Mouse (Mus musculus) embryonic facial prominence, embryonic 15.5 days (tissue): Measurements from ENCODE around the gene Adamts15. TPM values are rescaled to one million over a fixed set of nuclear protein-coding genes. Genes with fewer than 3 reads are reported as not detected.

Source experiments
- ATAC-seq: fragments of 200-750 bp; cut with Nextera tagmentation; 2 replicates; pipeline ENCODE4 v1.8.0; 2017; ENCODE audit warnings: low read depth, moderate TSS enrichment; ENCODE audit not compliant: insufficient number of reproducible peaks, low FRiP score, low TSS enrichment
- H3K27ac ChIP-seq: fragments of 300-500 bp; sonication (generic); replicated peaks from 2 replicates; pipeline ENCODE4 v1.5.1; 2015; ENCODE audit warnings: mild to moderate bottlenecking, inconsistent platforms
- H3K27me3 ChIP-seq: fragments of 300-500 bp; sonication (generic); 2 replicates; pipeline ENCODE4 v1.6.1; 2015; ENCODE audit warnings: inconsistent platforms
- H3K36me3 ChIP-seq: fragments of 300-500 bp; sonication (generic); 2 replicates; pipeline ENCODE4 v1.6.1; 2015; ENCODE audit warnings: mild to moderate bottlenecking, inconsistent platforms
- H3K4me1 ChIP-seq: fragments of 300-500 bp; sonication (generic); 2 replicates; pipeline ENCODE4 v1.6.1; 2015; ENCODE audit warnings: inconsistent platforms
- H3K4me2 ChIP-seq: fragments of 300-500 bp; sonication (generic); replicated peaks from 2 replicates; pipeline ENCODE4 v1.6.1; 2015; ENCODE audit warnings: mild to moderate bottlenecking, inconsistent platforms
- H3K4me3 ChIP-seq: fragments of 300-500 bp; sonication (generic); replicated peaks from 2 replicates; pipeline ENCODE4 v1.5.1; 2015; ENCODE audit warnings: mild to moderate bottlenecking, inconsistent platforms
- H3K9ac ChIP-seq: fragments of 300-500 bp; sonication (generic); 2 replicates; pipeline ENCODE4 v1.6.1; 2015; ENCODE audit warnings: inconsistent platforms
- H3K9me3 ChIP-seq: fragments of 300-500 bp; sonication (generic); replicated peaks from 2 replicates; pipeline ENCODE4 v1.6.1; 2016; ENCODE audit warnings: inconsistent platforms
- WGBS: fragments of 180-500 bp; shearing (Covaris S2); methylation state at CpG from one replicate; pipeline ENCODE4 v1.1.7; 2015; 5-methylcytosine and 5-hydroxymethylcytosine counted together
- polyA plus RNA-seq: library from polyadenylated mRNA; unstranded; fragments of >200 nt; fragmentation: Nextera tagmentation; extraction: Ambion mirVana; gene quantifications from 2 replicates; pipeline ENCODE4 v1.2.1, GENCODE M21; 2015

Adamts15 gene
- polyA plus RNA-seq = 13.5 and 15.1 TPM in 2 replicates

DNA sequence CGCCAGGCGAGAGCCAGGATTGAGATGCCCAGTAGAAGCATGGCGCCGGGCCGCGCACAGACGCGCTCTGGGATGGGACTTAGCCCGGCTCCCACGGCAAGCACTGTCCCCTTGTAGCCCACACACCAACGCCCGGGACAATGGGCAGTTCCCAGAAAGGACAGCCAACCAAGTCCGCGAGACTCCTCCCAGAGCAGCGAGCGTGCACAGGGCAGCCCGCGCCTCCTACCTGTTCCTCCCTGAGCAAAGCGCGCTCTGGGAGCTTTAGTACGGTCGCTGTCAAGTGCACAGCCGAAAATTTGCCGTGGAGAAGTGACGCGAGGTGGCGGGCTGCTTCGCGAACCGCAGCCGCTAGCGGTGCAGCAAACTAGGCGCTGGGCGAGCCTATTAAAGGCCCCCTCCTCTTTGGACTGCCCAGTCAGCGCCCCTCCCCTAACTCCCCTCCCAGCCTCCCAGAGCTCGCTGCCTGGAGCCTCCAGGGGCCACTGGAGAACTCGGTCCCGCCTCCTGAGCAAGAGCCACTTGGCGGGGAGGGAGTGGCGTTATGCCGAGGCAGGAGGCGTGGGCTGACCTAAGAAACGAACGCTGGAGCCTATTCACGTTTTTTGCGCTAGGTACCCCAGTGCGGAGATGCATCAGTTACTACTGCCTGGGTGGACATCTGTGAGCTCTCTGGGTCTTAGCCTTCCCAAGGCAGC lies at the start of gene Adamts15:
Adamts15 (minus strand) TSS at position 256 of the 698 bp plus-strand sequence.
- peaks cover 16% of the 10 kb centered on the region for H3K27me3 ChIP-seq
- peak within 1 kb of the TSS; percentile 58 for H3K4me3 ChIP-seq
- peaks cover 33% of the 10 kb centered on the region for H3K4me1 ChIP-seq
- peak within 1 kb of the TSS; percentile 35 for H3K9ac ChIP-seq
- peak; percentile 81 for ATAC-seq
- no peaks in the 10 kb centered on the region for H3K9me3 ChIP-seq
- H3K4me2 ChIP-seq = peak within 1 kb of the TSS; percentile 97
- H3K27ac ChIP-seq = peak within 1 kb of the TSS; percentile 55
- no peaks in the 10 kb centered on the region for H3K36me3 ChIP-seq
- WGBS = under 1% methylated on average over 47 of the region's 47 CpGs

DNA sequence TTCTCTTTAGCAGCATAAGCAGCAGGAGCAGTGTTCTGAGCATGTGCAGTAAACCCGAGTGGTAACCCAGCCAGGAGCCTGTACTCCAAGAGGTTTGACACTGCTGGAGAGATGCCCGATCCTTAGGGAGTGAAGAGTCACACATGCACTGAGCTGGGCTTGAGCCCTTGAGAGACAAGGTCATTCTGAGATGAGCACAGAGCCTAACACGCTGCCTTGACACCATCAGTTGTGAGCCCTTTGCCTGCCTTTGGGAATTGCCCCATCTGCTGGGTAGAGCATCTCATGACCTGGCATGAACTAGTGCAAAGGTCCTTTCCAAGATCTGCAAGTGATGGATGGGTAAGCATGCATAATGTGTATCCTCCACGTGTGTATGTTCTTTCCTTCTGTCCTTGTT lies 49.7 kb upstream of the Adamts15 start:
- ATAC-seq = no peak
- Histone ChIP-seq H3K4me2 (no peak overlapping the region), H3K4me1 (peaks cover 12% of the 10 kb centered on the region), H3K27ac (no peak overlapping the region), H3K4me3 (no peak overlapping the region), H3K27me3 (no peaks in the 10 kb centered on the region), H3K36me3 (no peaks in the 10 kb centered on the region), H3K9ac (no peak overlapping the region), H3K9me3 (no peaks in the 10 kb centered on the region)
- 66% methylated on average over 4 of the region's 4 CpGs for WGBS

DNA sequence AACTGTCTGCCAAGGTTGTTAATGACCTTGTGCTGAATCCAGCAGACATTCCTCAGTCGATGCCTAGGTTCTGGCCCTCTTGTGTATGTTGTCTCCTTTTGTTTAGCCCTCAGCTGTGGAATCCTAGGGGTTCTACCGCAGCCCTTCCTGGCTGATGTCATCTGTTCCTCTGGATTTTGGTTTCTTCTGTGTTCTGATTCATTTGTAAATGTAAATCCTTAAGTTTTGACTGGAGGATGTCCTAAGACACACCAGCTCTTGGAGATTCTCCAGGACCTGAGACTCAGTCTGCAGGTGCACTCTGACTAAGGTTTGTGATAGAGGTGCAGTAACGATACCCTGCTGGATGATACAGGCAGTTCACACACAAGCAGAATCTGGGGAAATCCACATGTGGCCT lies 47.7 kb upstream of the Adamts15 start:
- Histone ChIP-seq H3K4me3 (no peak overlapping the region), H3K36me3 (no peaks in the 10 kb centered on the region), H3K9me3 (no peaks in the 10 kb centered on the region), H3K27ac (no peak overlapping the region), H3K4me2 (no peak overlapping the region), H3K27me3 (no peaks in the 10 kb centered on the region), H3K9ac (no peak overlapping the region), H3K4me1 (peaks cover 16% of the 10 kb centered on the region)
- WGBS = 69% methylated on average over 3 of the region's 3 CpGs
- no peak for ATAC-seq

DNA sequence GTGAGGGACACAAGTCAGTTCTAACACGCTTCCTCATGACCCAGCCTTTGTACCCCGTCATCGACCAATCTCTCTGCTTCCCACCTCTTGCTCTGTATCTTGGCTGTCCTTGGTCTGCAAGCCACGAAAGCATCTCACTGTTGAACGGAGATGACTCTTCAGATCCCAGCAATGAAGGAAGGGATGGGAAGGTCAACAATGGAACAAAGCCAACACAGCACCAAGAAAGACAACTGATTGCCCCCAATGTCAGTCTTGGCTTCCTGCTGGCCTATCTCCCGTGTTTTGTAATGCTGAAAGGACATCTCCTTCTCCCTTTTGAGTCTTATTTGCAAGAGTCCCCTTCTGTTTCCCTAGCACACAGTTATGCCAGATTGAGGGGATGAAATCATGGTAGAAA lies 45.9 kb upstream of the Adamts15 start:
- H3K9me3 ChIP-seq = no peaks in the 10 kb centered on the region

DNA sequence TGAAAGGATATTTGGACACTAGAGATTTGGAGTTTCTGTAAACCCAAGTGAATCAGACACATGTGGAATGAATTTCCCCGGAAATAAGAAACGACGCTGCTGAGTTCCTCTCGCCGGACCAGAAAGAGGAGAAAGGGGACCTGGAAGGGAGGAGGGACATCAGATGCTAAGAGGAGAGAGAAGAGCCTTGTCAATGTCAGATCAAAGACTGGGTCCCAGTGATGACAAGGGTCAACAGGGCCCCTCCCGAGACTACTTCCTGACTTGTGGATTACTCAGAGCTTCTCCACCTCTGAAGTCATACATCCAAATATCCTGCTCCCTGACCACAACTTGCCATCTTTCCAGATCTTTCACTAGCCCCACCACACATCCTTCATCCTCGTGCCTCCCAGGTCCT lies 44.6 kb upstream of the Adamts15 start:
- no peak overlapping the region for H3K4me2 ChIP-seq
- H3K9ac ChIP-seq = no peak overlapping the region
- no peak overlapping the region for H3K27ac ChIP-seq
- H3K4me1 ChIP-seq = peaks cover 25% of the 10 kb centered on the region
- H3K9me3 ChIP-seq = no peaks in the 10 kb centered on the region
- ATAC-seq = no peak
- H3K36me3 ChIP-seq = no peaks in the 10 kb centered on the region
- 20% methylated on average over 7 of the region's 7 CpGs for WGBS
- H3K4me3 ChIP-seq = no peak overlapping the region
- H3K27me3 ChIP-seq = no peaks in the 10 kb centered on the region

More for the DNA sequence above, 45.9 kb upstream of the Adamts15 start:
- Histone ChIP-seq H3K4me2 (no peak overlapping the region), H3K9ac (no peak overlapping the region), H3K4me1 (peaks cover 25% of the 10 kb centered on the region), H3K27ac (no peak overlapping the region), H3K27me3 (no peaks in the 10 kb centered on the region), H3K4me3 (no peak overlapping the region), H3K36me3 (no peaks in the 10 kb centered on the region)
- WGBS = 89% methylated on average over 6 of the region's 6 CpGs
- ATAC-seq = no peak

DNA sequence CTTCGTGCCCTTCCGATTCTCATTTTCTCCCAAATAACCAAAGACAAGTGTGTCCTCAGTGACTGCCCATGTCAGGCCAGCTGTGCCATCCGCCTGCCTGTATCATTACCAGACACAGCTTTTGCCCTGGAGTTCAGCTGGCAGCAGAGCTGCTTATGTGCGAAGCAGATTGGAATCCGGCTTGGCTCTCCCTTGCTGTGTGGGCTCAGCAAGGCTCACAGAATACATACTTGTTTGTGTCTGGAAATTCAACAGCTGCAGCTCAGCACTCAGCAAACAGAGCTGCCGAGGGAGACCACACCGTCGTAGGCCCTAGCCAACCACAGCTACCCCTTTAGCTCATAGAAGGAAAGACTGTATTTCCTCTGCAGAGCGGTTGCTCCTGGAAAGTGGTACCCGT lies 42.4 kb upstream of the Adamts15 start:
- WGBS = 39% methylated on average over 10 of the region's 10 CpGs
- no peaks in the 10 kb centered on the region for H3K9me3 ChIP-seq

DNA sequence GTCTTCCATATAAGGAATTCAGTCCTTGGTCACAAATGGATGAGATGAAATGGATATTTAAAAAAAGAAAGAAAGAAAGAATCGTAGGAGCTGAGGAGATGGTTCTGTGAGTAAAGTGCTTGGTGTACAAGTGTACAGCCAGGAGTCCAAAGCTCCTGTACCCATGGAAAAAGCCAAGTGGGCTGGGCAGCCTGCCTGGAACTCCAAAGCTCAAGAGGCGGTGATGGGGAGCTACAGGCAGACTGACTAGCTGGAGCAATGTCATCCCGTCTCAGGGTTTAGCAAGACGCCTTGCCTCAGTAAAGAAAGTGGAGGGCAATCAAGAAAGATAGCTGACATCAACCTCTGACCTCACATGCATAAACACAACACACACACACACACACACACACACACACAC lies 41.5 kb upstream of the Adamts15 start:
- ATAC-seq = no peak
- H3K4me1 ChIP-seq = peaks cover 25% of the 10 kb centered on the region
- H3K9ac ChIP-seq = no peak overlapping the region
- WGBS = 87% methylated on average over 4 of the region's 4 CpGs
- no peaks in the 10 kb centered on the region for H3K9me3 ChIP-seq
- H3K27me3 ChIP-seq = no peaks in the 10 kb centered on the region
- H3K36me3 ChIP-seq = no peaks in the 10 kb centered on the region
- no peak overlapping the region for H3K27ac ChIP-seq
- H3K4me3 ChIP-seq = no peak overlapping the region
- H3K4me2 ChIP-seq = no peak overlapping the region

More for the DNA sequence above, 42.4 kb upstream of the Adamts15 start:
- Histone ChIP-seq H3K4me1 (peaks cover 25% of the 10 kb centered on the region), H3K9ac (no peak overlapping the region), H3K27me3 (no peaks in the 10 kb centered on the region), H3K4me2 (no peak overlapping the region), H3K36me3 (no peaks in the 10 kb centered on the region), H3K4me3 (no peak overlapping the region), H3K27ac (peak overlapping the region; percentile 60)
- ATAC-seq = peak; percentile 77

DNA sequence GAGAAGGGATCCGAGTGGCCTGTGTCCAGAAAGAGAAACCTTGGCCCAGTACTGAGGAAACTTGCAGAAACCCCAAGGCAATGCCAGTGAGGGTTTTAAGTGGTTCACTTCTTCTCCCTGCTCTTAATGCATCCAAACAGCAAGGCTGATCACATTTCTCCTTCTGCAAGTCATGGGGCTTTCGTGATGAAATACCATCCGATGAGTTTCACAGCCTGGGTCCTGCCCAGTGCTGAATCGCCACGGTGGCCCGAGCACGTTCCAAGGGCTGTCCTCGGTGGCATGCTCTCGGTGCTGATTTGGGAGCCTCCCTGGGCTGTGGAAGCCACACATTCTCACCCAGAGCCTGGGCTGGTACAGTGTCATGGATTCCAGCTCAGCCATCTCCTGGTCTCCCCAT lies 33.0 kb upstream of the Adamts15 start:
- 0 out of 2 replicates have a peak, but pooled peaks cover 8% of the 10 kb centered on the region for H3K4me1 ChIP-seq
- no peaks in the 10 kb centered on the region for H3K9me3 ChIP-seq
- no peak overlapping the region for H3K4me2 ChIP-seq
- ATAC-seq = no peak
- no peak overlapping the region for H3K27ac ChIP-seq
- no peaks in the 10 kb centered on the region for H3K36me3 ChIP-seq
- no peak overlapping the region for H3K4me3 ChIP-seq
- 72% methylated on average over 9 of the region's 9 CpGs for WGBS
- H3K9ac ChIP-seq = no peak overlapping the region
- no peaks in the 10 kb centered on the region for H3K27me3 ChIP-seq

DNA sequence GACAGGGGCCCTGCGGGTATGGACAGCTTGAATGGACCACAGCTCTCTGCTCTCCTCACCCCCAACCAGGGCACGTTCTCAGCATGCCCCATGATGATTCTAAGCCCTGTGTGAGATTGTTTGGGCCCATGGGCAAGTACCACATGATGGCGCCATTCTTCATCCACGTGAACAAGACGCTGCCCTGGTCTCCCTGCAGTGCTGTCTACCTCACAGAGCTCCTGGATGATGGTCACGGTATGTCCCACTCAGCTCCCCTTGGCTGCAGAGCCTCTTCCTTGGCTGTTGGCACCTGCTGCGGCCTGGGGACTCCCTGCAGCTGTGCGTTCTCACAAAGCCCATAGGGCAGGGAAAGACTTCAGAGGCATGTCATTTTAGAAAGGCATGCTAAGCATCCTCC lies 31.0 kb upstream of the Adamts15 start:
- no peak overlapping the region for H3K4me3 ChIP-seq

DNA sequence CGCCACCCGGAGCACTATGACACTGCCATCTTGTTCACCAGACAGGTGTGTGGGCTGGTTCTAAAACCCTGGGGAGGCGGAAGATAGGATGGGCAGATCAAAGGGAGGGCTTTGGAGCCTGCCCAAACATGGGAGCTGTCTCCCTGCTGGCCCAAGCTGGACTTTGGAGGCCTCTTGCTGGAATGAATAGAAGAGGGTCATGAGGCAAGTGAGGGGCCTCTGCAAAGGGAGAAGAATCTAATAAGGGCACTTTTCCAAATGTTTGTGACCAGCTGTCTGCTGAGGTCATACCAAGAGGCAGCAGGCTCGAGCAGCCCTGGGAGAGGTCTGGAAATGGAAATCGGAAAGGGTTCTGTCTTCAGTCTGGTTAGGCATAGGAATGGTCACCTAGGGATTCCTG lies 29.2 kb upstream of the Adamts15 start:
- Histone ChIP-seq H3K27me3 (peaks cover 7% of the 10 kb centered on the region; the same call in 1 of the 2 replicates), H3K27ac (no peak overlapping the region), H3K4me2 (no peak overlapping the region), H3K4me1 (peaks cover 15% of the 10 kb centered on the region; the same call in 1 of the 2 replicates), H3K9me3 (no peaks in the 10 kb centered on the region), H3K9ac (no peak overlapping the region), H3K4me3 (no peak overlapping the region), H3K36me3 (no peaks in the 10 kb centered on the region)
- no peak for ATAC-seq
- WGBS = 79% methylated on average over 5 of the region's 5 CpGs

More for the DNA sequence above, 31.0 kb upstream of the Adamts15 start:
- no peaks in the 10 kb centered on the region for H3K27me3 ChIP-seq
- no peak overlapping the region for H3K27ac ChIP-seq
- 56% methylated on average over 8 of the region's 8 CpGs for WGBS
- no peaks in the 10 kb centered on the region for H3K36me3 ChIP-seq
- no peaks in the 10 kb centered on the region for H3K9me3 ChIP-seq
- no peak overlapping the region for H3K9ac ChIP-seq
- H3K4me2 ChIP-seq = no peak overlapping the region
- peaks cover 15% of the 10 kb centered on the region; the same call in 1 of the 2 replicates for H3K4me1 ChIP-seq
- no peak for ATAC-seq

DNA sequence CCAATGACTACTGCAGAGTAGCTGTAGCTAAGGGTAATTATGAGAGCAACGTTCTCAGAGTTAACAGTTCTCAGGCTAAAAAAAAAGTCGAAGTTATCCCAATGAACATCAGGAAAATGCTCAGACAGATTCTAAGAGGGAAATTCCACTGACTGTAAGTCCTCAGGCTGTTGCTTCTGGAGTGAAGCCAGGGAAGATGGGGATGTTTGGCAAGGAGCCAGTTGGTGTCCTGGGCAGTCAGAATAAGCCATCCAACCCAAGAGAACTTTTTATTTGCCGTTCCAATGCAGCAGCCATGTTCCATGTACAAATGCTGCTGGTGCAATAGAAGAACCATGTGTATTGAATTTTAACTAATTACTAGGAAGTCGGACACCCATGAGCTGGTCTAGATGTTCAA lies 28.3 kb upstream of the Adamts15 start:
- no peak for ATAC-seq
- Histone ChIP-seq H3K36me3 (no peaks in the 10 kb centered on the region), H3K4me2 (no peak overlapping the region), H3K4me1 (peaks cover 15% of the 10 kb centered on the region; the same call in 1 of the 2 replicates), H3K9me3 (no peaks in the 10 kb centered on the region), H3K27me3 (peaks cover 10% of the 10 kb centered on the region; the same call in 1 of the 2 replicates), H3K9ac (no peak overlapping the region), H3K4me3 (no peak overlapping the region), H3K27ac (no peak overlapping the region)
- 37% methylated on average over 4 of the region's 4 CpGs for WGBS

DNA sequence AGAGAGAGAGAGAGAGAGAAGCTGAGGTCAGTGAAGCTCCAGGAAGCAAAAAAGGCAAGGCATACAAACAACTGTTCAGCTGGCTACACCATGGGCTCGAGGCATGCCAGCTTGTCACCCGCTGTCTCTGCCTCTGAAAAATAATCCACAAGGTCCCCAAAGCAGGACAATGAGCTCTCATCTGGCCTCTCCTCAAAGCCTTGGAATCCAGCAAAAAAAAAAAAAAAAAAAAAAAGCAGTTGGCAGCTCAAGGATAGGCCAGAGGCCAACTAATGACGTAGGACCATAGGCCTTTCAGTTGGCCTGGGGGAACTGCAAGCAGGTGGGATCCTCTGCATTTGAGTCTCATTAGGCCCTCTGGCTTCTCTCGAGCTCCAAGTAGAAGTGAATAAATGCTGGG lies 27.7 kb upstream of the Adamts15 start:
- H3K27me3 ChIP-seq = peaks cover 16% of the 10 kb centered on the region
- peaks cover 15% of the 10 kb centered on the region; the same call in 1 of the 2 replicates for H3K4me1 ChIP-seq
- H3K4me2 ChIP-seq = no peak overlapping the region
- no peak overlapping the region for H3K4me3 ChIP-seq
- H3K9me3 ChIP-seq = no peaks in the 10 kb centered on the region
- WGBS = 69% methylated on average over 4 of the region's 4 CpGs
- ATAC-seq = no peak
- no peak overlapping the region for H3K9ac ChIP-seq
- H3K27ac ChIP-seq = no peak overlapping the region
- no peaks in the 10 kb centered on the region for H3K36me3 ChIP-seq
